Mouse (Mus musculus) ovary, postnatal 14 days (tissue): ENCODE data around the gene Col4a2.

ENCODE experiments used
- DNase-seq: peaks from one replicate; pipeline ENCODE4 v3.0.0; 2022; ENCODE audit warnings: low spot score

Col4a2 gene

DNA sequence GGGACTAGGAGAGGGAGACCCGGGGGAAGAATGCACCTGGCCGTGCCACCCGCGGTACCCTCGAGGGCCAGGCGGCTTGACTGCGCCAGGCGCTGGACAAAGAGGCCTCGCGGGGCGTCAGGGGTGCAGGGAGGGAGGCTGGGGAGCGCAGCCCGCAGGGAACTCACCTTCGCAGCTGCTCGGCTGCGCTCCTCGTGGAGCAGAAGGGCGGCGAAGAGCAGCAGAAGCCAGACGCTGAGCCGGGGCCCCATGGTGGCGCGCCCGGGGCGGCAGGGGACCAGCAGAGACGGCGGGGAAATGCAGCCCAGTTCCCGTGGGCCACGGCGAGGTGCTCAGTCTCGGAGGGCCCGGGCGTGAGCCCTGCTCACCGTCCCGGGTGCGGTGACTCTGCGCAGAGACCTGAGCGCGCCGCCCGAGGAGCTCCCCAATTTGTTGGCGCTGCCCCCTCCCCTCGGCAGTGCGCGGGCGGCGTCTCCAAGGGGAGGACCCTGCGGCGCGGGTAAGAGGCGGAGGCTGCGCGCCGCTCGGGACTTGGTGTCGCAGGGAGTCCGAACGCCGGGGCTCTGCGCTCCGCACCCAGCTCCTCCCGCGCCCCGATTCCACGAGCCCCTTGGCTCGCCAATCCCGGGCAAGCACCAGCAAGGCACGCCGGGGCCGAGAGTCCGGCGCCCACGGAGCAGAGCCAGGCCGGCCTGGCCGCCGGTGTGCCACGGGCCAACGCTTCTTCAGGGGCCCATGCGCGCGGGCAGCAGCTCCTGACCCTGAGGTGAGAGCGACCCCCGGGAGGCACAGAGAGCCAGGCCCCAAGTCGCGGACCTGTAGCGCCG, at the start of gene Col4a2, which contains the start of gene Col4a1:
Col4a2 (plus strand) TSS at position 457 of the 827 bp plus-strand sequence.
Col4a1 (minus strand) TSS at position 478 of the 827 bp plus-strand sequence.
- peak; percentile 55 for DNase-seq

DNA sequence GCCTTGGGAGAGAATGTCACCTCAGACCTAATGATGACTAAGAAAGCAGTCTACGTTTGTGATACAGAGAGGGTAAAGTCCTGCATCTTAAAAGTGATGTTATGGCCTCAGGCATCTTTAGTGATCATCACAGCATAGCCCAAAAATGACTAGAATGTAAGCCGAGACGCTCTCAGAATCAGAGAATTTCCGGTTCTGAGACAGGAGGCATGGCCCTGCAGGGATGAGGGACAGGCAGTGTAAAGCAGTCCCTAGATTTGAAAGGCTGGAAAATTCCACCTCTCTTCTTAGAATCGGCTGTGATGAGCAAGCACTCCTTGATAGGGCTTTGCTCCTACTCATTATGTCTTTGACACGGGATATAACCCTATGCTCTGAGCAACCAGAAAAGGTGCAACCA, 48.8 kb upstream of the Col4a2 start:
- DNase-seq, result no peak

DNA sequence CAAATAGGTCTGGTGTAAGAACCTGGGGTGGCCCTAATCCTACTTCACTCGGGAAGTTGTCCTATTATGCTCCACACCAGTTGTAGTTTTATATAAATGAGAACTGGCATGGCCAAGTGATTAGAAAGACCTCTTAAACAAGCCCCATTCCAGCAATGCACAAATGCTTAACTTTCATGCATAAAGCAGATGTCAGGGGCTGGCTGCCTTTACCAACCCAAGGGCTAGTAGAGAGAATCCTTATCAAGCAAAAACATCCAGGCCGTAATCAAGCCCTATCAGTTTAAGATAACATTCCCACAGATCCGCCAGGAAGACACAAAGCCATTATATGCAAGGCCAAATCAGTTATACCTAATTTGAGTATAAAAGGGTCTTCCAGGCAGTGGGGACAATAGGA, 46.6 kb upstream of the Col4a2 start:
- DNase-seq, result no peak

DNA sequence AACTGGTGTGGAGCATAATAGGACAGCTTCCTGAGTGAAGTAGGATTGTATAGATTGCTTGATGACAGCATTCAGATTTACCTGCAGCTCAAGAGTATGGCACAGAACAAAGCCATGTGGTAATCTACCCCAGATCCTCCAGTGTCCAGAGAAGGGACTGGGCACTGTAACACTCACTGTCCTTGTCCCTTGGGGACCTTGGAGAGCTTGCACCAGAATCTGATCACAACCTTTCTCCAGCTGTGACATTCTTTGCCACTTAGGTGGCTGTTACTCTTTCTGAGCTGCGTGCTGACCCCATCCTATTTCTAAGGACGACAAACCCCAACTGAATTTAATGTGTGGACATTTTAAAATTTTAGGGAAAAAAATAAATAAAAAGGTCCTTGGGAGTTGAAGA, 46.1 kb upstream of the Col4a2 start:
- DNase-seq, result no peak

DNA sequence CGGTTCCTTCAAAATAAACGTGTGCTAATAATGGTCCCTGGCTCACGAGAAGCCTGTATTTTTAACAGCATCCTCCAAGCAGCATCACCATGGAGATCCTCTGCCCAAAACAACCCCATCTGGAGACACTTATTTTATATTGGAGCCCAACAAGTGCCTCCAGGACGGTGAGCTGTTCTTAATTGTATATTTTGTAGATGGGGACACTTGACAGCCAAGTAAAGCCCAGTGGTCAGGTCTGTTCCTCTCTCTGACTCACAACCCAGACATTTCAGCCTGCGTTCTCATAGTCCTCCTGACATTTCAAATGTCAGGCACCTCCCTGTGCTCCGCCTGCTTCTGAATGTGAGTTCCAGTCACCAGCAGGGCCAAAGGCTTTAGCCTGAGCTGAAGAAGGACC, 43.9 kb upstream of the Col4a2 start:
- no peak for DNase-seq

DNA sequence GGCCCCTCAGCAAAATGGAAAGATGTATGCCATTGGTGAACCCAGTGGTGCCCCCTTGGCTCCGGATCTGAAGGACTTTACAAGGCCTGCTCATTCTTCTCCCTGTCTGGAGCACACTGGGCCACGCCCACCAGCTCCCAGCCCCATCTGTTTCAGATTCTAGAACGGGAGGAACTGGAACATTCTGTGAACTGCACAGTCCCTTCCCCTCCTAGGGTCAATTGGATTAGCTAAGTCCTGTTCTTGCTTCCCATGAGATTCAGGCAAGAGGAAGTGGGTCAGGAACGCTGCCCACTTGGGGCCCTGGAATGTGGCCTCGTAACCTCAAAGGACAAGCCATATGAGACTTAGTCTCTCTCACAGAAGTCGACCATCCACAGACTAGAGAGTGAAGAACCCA, 41.8 kb upstream of the Col4a2 start:
- no peak for DNase-seq

DNA sequence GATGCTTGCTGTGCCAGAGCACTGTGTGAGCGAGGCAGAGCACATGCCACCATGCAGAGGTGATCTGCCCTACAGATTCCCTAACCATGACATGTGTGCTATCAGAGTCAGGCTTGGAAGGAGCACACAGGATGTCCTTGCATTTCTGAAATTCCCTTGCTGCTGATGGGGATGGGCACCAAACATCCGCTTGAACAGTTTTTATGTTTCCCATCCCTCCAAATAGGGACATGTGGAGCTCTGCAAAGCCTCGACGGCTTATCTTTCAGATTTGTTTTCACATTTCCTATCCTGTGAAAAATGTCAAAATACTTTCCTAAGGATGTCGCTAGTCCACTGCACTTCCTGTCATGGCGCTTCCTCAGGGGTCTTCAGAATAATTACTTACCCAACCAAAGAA, 40.4 kb upstream of the Col4a2 start:
- DNase-seq, result no peak

DNA sequence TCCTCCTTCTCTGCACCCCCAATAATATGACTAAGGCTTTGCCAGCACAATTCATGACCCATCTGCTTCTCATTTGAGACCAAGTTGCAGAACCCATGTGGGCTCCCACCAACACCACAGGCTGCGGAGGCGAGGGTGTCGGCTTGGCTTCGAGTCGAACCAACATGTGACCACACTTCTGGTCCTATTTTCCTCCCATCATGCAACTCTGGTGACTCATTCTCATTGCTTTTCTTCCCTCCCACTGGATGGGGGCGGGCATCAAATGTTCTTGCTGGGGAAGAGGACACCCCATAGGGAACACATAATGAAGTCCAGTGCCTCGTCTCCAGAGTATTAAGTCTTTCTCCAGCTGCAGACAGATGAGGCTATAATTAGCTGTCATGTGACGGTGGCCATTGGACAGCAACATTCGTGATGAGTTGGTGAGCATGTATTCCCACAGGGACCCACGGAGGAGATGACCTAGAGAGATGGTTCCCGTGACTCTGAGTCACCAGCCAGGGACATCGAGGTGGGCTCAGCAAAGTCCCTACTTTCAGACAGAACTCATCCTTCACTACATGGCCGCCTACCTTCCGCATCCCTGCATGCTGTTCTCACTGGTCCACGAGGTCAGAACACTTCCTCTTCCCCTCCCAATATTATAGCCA, 39.0 kb upstream of the Col4a2 start:
- DNase-seq, result no peak

DNA sequence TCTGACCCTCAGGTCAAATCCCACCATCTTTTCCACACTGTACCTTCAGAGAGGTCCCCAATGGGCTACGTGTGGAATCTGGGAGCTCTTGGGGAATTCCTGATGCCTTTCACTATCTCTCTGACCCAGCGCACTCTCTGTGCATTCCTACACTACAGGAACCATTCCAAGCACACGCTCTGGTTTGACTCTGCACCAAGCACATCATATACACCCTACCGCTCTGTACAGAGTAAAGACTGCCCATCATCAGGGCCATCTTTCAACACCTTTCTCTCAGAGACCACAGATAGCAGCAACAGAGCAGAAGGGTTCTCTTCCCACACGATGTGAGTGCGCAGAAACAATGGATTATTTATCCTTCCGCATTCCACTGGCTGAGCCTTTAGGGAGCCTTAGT, 38.2 kb upstream of the Col4a2 start:
- no peak for DNase-seq

DNA sequence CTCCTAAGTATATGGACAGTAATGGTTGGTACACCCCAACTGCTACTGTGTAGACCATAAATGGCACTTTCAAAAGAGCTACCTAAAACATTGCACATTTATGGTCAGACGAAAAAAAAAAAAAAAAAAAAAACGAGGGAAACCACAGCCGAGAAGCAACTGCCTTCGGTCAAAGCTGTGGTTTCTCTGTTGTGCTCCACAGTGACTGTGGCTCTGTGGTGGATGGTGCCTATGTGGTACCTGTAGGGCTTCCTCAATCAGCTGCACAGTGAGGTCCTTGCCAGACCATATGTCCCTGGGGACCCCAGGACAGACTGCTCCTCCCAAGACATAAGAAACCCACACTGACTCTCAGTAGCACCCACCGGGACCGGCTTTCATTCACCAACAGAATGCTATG, 36.3 kb upstream of the Col4a2 start:
- DNase-seq, result no peak

DNA sequence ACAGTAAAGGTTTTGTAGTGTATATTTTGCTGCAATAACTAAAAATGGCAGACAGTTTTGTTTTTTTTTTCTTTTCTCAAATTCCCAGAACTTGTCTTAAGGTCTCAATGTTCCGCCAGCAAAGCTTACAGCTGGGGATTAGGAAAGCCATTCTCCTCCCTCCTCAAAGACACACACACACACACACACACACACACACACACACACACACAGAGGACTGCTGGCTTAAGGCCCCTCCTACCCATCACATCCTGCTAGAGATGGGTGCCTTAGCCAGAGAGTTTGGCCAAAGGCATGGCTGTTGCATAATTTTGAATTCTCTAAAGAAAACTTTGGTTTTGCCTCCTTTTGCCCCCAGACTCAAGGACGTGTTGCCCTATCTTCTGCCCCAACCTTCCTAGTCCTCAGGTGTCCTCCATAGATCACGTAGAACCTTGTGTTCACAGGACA, 35.0 kb upstream of the Col4a2 start:
- DNase-seq, result no peak

DNA sequence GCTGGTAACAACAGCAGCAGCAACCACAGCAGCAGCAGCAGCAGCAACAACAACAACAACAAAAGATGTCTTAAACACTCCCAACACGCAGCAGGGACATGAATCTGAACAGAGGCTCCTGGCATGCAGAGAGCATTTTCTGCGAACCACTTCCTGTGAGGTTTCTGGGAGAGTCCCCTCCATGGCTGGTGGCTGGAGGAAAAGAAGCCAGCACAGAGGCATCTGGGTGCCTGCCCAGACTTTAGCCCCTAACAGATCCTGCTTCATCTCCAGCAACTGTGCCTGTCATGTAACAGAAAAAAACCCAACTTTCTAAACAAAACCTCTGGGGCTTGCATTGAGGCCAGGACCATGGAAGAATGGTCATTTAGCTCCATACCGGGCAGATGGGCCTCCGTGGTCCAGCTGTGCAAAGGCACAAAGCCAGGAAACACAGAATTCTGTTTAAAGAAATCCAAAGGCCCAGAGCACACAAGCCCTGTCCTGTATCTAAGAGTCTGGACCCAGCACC, 34.4 kb upstream of the Col4a2 start:
- no peak for DNase-seq

DNA sequence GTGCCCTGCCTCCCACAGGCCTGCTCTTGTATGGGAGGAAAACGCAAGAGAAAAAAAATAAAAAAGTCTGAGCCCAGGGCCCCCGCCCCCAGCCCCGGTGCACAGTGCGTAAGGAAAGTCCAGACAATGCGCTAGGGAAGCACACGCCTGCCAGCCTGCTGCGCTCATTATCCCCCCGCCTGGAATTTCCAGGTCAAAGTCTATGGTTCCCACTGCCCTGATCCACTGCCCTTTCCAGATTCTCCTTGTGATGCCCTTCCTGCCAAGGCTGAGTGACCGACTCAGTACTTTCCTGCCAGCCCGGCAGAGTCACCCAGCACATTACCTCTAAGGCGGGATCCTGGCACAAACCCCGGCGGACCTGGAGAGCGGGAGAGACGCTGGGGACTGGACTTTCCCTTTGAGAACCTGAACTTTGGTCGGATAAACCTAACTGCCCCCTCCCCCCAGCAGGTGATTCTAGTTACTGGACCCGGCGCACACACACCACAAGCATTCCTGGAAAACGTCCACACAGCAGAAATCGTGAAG, 33.2 kb upstream of the Col4a2 start:
- DNase-seq, result no peak

DNA sequence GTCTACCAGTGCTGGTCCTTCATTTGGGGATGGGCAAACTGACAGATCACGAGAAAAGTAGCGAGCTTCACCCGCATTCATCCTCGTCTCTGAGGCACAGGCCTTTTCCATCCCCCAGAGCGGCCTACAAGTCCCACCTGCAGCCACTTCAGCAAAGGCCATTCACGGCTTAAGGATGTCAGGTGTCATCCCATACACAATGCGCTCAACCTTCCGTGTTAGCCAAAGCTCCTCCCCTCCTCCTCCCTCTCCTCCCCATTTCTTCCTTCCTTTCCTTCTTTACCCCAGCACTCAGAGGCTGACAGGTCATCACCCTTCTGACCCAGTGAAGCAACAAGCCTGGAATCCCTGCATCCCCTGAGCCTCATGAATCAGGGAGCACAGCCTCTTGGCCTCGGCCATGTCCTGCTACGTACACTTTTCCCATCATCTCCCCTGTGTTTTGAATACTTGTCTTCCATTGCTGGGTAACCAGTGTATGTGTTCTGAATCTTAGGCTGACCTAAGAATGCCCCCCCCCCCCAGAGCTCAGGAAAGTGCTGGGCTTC, 31.8 kb upstream of the Col4a2 start:
- no peak for DNase-seq

DNA sequence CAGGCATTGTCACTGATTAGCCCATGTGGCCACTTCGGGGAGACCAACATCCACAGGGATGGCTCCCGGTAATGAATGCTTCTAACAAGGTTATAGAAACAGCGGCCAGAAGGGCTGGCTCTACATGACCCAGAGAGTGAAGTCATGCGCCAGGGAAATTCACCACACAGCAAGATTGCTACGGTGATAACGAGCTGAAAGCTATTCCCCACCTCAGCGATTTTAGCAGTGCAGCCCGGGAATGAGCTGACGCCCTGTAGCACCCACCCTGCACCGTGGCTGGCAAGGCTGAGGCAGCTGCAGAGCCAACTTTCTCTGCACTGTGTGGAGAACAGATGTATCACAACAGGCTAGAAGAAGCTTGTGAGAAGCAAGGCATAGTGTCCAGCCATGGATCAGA, 30.5 kb upstream of the Col4a2 start:
- no peak for DNase-seq

DNA sequence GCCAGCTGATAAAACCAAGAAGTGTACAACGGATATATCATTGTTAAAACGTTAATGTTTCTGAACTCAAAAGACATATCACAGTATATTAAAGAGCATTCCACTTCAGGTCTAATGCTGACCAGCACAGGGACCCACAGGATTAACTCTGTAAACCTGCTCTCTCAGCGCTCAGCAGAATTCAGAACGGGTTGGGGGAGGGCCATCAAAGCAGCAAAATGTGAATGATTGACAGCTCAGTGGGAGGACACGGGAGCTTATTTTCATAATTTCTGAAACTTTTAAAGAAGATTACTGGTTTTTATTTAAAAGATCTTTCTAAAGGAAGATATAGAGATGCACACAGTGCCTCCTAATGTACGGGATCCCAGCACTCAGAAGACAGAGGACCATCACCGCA, 29.9 kb upstream of the Col4a2 start:
- no peak for DNase-seq

DNA sequence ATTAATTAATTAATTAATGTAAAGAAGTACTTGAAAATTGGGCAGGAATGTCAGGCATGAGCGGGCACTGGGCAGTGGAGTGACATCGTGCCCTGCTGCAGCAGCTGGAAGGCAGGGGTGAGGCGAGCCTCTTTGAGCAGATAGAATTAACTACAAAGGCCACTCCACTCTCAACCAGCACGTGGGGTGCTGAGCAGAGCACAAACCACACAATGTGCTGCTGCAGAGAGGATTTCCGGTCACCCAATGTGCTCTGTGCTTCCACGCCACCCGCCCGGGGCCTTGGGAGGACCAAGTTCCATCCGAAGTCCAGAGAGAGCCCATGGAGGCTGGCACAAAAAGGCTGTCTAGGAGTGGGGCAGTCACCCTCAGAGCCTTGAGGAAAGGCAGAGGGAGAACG, 29.4 kb upstream of the Col4a2 start:
- DNase-seq, result no peak

DNA sequence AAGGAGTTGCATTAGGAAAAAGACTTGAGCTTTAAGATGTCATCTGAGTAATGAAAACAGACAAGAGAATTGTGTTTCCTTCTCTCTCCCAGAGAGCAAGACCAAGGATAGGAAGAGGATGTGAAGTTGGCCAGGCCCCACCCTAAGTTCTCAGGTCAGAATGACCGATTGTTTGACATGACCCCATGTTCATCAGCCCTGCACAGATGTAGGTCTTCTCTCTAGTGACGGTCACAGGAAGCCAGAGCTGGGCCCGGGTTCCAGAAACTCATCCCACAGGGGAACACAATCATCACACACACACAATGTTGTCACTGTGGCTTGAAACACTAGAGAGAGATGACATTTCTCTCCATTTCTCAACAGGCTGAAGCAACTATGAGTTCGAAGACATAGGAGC, 27.2 kb upstream of the Col4a2 start:
- DNase-seq, result no peak

DNA sequence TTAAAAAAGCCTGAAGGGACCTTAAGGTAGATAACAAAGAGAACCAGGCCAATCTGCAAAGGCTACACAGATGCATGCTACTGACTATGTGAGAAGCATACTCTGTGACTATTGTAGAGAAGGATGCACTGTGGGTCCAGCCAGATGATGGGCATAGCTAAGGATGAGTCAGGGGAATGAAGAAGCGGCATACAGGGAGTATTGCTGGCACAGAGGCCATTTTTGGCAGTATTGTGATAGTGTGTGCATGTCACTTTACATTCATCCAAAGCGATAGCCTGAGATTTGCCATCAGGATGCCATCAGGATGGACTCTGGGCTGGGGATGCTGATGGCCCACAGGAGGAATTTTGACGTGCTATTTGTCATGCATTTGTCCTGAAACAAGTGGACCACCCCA, 25.5 kb upstream of the Col4a2 start:
- DNase-seq, result no peak

DNA sequence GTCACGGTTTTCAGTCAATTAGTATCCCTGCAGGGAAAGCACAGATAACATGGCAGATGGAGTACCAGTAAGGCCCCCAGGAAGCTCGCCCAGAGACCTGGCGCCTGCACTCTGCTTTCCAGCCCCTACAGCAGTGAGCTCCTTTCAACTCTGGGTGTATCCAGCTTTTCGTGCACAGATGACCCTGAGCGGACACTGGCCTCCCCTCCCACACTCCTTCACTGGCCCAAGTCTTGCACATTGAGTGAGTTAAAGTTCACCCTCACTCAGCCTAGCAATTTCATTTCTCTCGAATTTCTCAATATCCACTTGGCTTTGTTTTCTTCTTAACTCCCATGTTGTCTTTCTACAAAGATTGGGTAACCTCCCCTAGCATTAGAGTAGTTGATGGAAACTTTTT, 24.3 kb upstream of the Col4a2 start:
- DNase-seq, result no peak

DNA sequence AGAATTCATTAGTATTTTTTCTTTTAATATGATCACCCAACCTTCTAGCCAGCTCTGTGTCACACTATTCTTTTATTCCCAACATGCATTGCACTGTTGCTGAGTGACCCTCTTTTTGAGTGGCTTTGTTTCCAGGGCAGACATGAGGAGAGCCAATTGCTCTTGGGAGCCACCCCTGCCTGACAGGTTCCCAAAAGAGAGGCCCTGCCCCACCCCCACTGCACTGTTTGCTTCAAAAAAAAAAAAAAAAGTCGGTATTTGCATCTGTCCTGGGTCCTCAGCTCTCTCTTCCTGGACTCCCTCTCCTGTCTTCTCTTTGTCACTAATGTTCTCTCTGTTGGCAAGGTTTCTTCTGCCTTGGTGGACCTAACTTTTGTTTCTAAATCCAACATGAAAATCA, 22.1 kb upstream of the Col4a2 start:
- DNase-seq, result no peak

DNA sequence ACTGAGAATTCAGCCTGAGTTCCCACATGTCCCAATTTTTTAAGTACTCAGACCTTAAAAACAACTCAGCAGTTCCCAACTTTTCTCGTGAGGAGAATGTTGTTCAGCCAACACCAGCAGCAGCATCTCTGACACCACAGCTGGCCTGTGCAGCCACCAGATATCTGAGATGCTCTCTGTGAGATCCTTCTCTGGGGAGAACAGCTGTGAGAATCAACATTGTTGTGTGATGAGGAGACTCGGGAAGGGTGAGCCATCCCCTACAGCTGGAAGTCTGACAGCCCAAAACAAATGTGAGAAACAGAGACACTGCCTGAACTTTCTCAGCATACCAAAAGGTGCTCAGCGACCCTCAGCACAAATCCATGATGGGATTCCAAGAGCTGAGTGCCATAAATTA, 20.0 kb upstream of the Col4a2 start:
- no peak for DNase-seq
